In genomic region chr10:8778845-8779244, GRCm38 (mm10) we compare ENCODE assay signal across 17 mouse cellular contexts.
DNase-seq lines count a peak whose midpoint lies in the region; ATAC-seq and TF ChIP-seq lines count a peak whose summit lies in the region.
"Had no signal": no experiment of that assay in that cellular context is flagged by ENCODE, and none has a peak within 500 bp of the region (broad histone marks: within the 10 kb centered on the region; RNA-seq: fewer than 3 reads in every experiment).

No protein-coding gene starts in this region.

- H3K4me1 ChIP-seq in forebrain, postnatal 0 days (ENCODE audit: insufficient read depth) = no peaks in the 10 kb centered on the region
- no peaks in the 10 kb centered on the region for H3K4me1 ChIP-seq in forebrain, embryonic 15.5 days
- peaks cover 24% of the 10 kb centered on the region for H3K4me1 ChIP-seq in liver, embryonic 12.5 days
- 0 out of 2 replicates have a peak, but pooled peaks cover 2% of the 10 kb centered on the region for H3K4me1 ChIP-seq in liver, postnatal 0 days (ENCODE audit: insufficient read depth)
- H3K4me1 ChIP-seq: forebrain, embryonic 13.5 days; heart, embryonic 10.5 days; intestine, embryonic 15.5 days; neural tube, embryonic 13.5 days had no signal

- peak; percentile 33; the same call in 1 of the 2 replicates for TF ChIP-seq CTCF in forebrain, postnatal 0 days (IDR thresholded peaks at IDR 0.05; ENCODE audit: low read depth)
- TF ChIP-seq CTCF in liver, postnatal 0 days (IDR thresholded peaks at IDR 0.05; ENCODE audit: low read depth) = peak; percentile 33

- no peak for ATAC-seq in forebrain, postnatal 0 days
- no peak for ATAC-seq in forebrain, embryonic 15.5 days (replicated peaks)
- ATAC-seq in liver, embryonic 12.5 days = no peak
- ATAC-seq in liver, postnatal 0 days = no peak
- ATAC-seq: forebrain, embryonic 13.5 days; intestine, embryonic 15.5 days had no signal

- no peaks in the 10 kb centered on the region for H3K27me3 ChIP-seq in forebrain, postnatal 0 days (ENCODE audit: insufficient read depth, low read length)
- no peaks in the 10 kb centered on the region for H3K27me3 ChIP-seq in forebrain, embryonic 15.5 days
- H3K27me3 ChIP-seq in liver, embryonic 12.5 days (replicated peaks) = no peaks in the 10 kb centered on the region
- H3K27me3 ChIP-seq in liver, postnatal 0 days (ENCODE audit: insufficient read depth, low read length) = no peaks in the 10 kb centered on the region
- H3K27me3 ChIP-seq: forebrain, embryonic 13.5 days; intestine, embryonic 15.5 days; limb, embryonic 15.5 days; neural tube, embryonic 13.5 days had no signal

- H3K27ac ChIP-seq in forebrain, postnatal 0 days (ENCODE audit: low read depth, low read length) = no peak overlapping the region
- no peak overlapping the region for H3K27ac ChIP-seq in forebrain, embryonic 15.5 days (replicated peaks)
- H3K27ac ChIP-seq in liver, embryonic 12.5 days = no peak overlapping the region
- no peak overlapping the region for H3K27ac ChIP-seq in liver, postnatal 0 days (ENCODE audit: low read depth)
- H3K27ac ChIP-seq: forebrain, embryonic 13.5 days; heart, embryonic 10.5 days; intestine, embryonic 15.5 days; limb, embryonic 15.5 days; neural tube, embryonic 13.5 days had no signal

- H3K4me3 ChIP-seq in forebrain, postnatal 0 days (ENCODE audit: low read depth, low read length) = no peak overlapping the region
- no peak overlapping the region for H3K4me3 ChIP-seq in forebrain, embryonic 15.5 days
- H3K4me3 ChIP-seq in liver, embryonic 12.5 days = no peak overlapping the region
- H3K4me3 ChIP-seq in liver, postnatal 0 days (ENCODE audit: low read depth, low read length) = no peak overlapping the region
- H3K4me3 ChIP-seq: forebrain, embryonic 13.5 days; heart, embryonic 10.5 days; intestine, embryonic 15.5 days; limb, embryonic 15.5 days; neural tube, embryonic 13.5 days had no signal

- DNase-seq in forebrain, postnatal 0 days = no peak
- DNase-seq in liver (peak; percentile 36), ES-CJ7 (ENCODE audit: low read depth, low spot score) (peak; percentile 32)
- no peak for DNase-seq in liver, postnatal 0 days
- no peak for DNase-seq in right cerebral cortex, postnatal 36 days (ENCODE audit: low spot score in 2 of 2)
- DNase-seq in adrenal gland, postnatal 4 days (ENCODE audit: low spot score in 2 of 2) = no peak
- DNase-seq: cerebellum, adult 2 months; gastrocnemius, postnatal 10 days; retina, postnatal 1 day had no signal

- H3K9me3 ChIP-seq in forebrain, postnatal 0 days (ENCODE audit: low read length) = no peaks in the 10 kb centered on the region
- H3K9me3 ChIP-seq in forebrain, embryonic 15.5 days = no peaks in the 10 kb centered on the region
- H3K9me3 ChIP-seq in liver, embryonic 12.5 days (replicated peaks) = no peaks in the 10 kb centered on the region
- H3K9me3 ChIP-seq in liver, postnatal 0 days (ENCODE audit: low read length) = no peaks in the 10 kb centered on the region
- H3K9me3 ChIP-seq: forebrain, embryonic 13.5 days; heart, embryonic 10.5 days; intestine, embryonic 15.5 days; limb, embryonic 15.5 days; neural tube, embryonic 13.5 days had no signal

- H3K36me3 ChIP-seq in forebrain, postnatal 0 days (ENCODE audit: insufficient read depth) = no peaks in the 10 kb centered on the region
- no peaks in the 10 kb centered on the region for H3K36me3 ChIP-seq in forebrain, embryonic 15.5 days
- H3K36me3 ChIP-seq in liver, embryonic 12.5 days = 0 out of 2 replicates have a peak, but pooled peaks cover 5% of the 10 kb centered on the region
- peaks cover 21% of the 10 kb centered on the region for H3K36me3 ChIP-seq in liver, postnatal 0 days (replicated peaks; ENCODE audit: insufficient read depth, low read length)
- H3K36me3 ChIP-seq: G1E had no signal

- TF ChIP-seq EP300 in liver, postnatal 0 days (IDR thresholded peaks at IDR 0.05; ENCODE audit: low read depth) = no peak

- H3K9ac ChIP-seq in forebrain, postnatal 0 days = no peak overlapping the region
- H3K9ac ChIP-seq in forebrain, embryonic 15.5 days (replicated peaks) = no peak overlapping the region
- H3K9ac ChIP-seq in liver, embryonic 12.5 days = no peak overlapping the region
- no peak overlapping the region for H3K9ac ChIP-seq in liver, postnatal 0 days (replicated peaks)
- H3K9ac ChIP-seq: forebrain, embryonic 13.5 days; intestine, embryonic 15.5 days; limb, embryonic 15.5 days; neural tube, embryonic 13.5 days had no signal

- WGBS in forebrain, postnatal 0 days = 90% methylated on average over 7 of the region's 7 CpGs
- WGBS in forebrain, embryonic 15.5 days = 91% methylated on average over 7 of the region's 7 CpGs
- 84% methylated on average over 7 of the region's 7 CpGs for WGBS in liver, embryonic 12.5 days (ENCODE audit: insufficient replicate concordance)
- WGBS in liver, postnatal 0 days (ENCODE audit: insufficient replicate concordance) = 84% methylated on average over 7 of the region's 7 CpGs

- H3K4me2 ChIP-seq in forebrain, postnatal 0 days (ENCODE audit: low read depth) = no peak overlapping the region
- H3K4me2 ChIP-seq in forebrain, embryonic 15.5 days (replicated peaks) = no peak overlapping the region
- no peak overlapping the region for H3K4me2 ChIP-seq in liver, embryonic 12.5 days
- H3K4me2 ChIP-seq in liver, postnatal 0 days (ENCODE audit: low read depth, low read length) = no peak overlapping the region
- H3K4me2 ChIP-seq: forebrain, embryonic 13.5 days; intestine, embryonic 15.5 days; limb, embryonic 15.5 days; neural tube, embryonic 13.5 days had no signal

Comparison
In these comparisons a context has a peak if more than half of its experiments do, and no peak if none do; other contexts are left out.
1. DNase-seq: peak in liver (single experiment) and ES-CJ7 (single experiment); none in forebrain, postnatal 0 days (single experiment), liver, postnatal 0 days (single experiment), right cerebral cortex, postnatal 36 days (0 of 2) and adrenal gland, postnatal 4 days (0 of 2).